Mouse (Mus musculus): ENCODE measurements around the gene Utp18.
"Not testable (repeated sequence)": the region's sequence is repeated elsewhere in the genome, so short reads cannot be mapped to it uniquely, and the experiment has no call there.

The Utp18 gene

GRCm38 (mm10) chr11:93885572-93886410 is at the start of gene Utp18, which contains the start of gene Mbtd1:
Gene Utp18 (minus strand): TSS chr11:93885766.
Gene Mbtd1 (plus strand): TSS chr11:93885852.
- peak; percentile 99 for DNase-seq

GRCm38 (mm10) chr11:93929106-93929505 is 43.5 kb upstream of the Utp18 start:
- DNase-seq = no peak

- DNase-seq = not testable (repeated sequence)
Measured at GRCm38 (mm10) chr11:93915019-93915418, 29.5 kb upstream of the Utp18 start.

DNA sequence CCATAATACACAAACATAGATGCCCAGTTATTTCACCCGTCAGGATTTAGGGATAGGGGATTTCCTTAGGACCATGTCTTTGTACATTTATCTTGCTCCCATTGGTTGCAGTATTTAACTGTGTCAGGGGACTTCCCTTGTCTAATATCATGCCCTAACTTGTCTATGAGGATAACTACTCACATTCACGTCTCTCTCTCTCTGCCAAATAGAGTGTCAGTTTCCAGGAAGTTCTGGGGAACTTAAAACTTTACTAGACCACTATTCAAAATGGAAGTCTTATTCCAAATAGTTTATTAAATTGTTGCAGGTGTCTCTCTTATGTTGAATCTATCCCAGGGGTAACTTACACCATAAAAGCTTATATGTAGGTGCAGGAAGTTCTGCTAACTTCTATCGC is 26.0 kb upstream of the Utp18 start:
- no peak for DNase-seq

GRCm38 (mm10) chr11:93908829-93909228 is 23.3 kb upstream of the Utp18 start:
- DNase-seq = no peak

DNA sequence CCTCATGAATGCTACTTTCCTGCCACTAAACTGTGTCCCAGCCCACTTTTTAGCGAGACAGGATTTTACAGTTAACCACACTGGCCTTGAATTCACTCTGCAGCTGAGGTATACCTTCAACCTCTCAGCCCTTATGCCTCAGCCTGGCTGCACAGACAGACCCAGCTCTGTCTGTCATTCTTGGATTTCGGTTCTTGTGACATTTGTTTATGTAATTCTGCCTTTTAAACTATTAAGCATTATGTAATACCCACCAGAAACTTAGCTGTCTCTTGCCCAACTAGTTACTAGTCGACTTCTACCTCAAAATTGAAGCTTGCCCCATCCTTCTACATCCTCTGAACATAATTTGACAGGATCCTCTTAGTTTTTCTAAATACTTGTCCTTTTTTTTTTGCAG is 22.3 kb upstream of the Utp18 start:
- no peak for DNase-seq

- no peak for DNase-seq
Measured at GRCm38 (mm10) chr11:93906834-93907233, 21.3 kb upstream of the Utp18 start.

GRCm38 (mm10) chr11:93897732-93898131 is 12.2 kb upstream of the Utp18 start:
- DNase-seq = no peak

DNA sequence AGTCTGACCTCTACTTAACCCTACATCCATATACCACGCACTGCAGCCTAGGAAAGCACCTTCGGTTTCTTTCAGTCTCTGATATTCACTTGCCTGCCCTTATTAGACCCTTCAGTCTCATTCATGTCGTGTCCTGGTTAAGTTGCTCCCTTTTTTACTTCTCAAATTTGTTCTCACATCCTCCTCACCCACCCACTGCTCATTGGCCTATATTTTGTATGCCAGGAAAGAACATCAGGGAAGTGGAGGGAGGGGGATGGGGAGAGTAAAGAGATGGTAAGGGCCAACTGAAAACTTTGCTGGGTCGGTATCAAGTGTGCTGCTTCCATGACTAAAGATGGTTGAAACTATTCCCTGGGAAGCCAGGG is 1.5 kb upstream of the Utp18 start:
- DNase-seq = no peak

- peak; percentile 32 for DNase-seq
Measured at GRCm38 (mm10) chr11:93886411-93887079, 979 bp upstream of the Utp18 start.

GRCm38 (mm10) chr11:93884901-93885571 is 530 bp downstream of the Utp18 start:
- peak; percentile 48 for DNase-seq

- DNase-seq = no peak
Measured at GRCm38 (mm10) chr11:93884068-93884467, 1.5 kb downstream of the Utp18 start.

GRCm38 (mm10) chr11:93862638-93863037 is 22.9 kb downstream of the Utp18 start:
- no peak for DNase-seq

DNA sequence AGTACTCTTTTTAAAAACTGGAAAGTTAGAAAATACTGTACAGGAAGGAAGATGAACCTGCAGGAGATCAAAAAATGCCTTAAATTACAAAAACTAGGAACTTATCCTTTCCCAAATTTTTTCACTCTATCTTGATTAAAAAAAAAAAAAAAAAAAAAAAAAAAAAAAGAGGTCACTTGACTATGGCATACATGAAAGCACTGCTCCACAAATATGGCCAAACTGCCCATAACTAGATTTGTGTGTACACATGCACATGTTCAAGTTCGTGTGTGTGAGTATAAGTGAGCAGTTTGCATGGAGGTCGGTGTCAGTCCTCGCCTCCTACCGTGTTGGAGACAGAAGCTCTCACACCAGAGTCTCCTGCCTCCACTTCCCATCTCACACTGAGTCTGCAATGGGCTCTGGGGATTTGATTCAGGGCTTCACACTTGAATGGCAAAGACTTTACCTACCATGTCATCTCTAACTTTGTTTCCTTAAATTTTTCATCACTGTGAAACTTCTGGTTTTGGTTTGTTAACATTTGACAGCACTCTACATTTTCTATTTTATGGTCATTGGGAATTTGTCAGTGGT is 23.4 kb downstream of the Utp18 start:
- no peak for DNase-seq

DNA sequence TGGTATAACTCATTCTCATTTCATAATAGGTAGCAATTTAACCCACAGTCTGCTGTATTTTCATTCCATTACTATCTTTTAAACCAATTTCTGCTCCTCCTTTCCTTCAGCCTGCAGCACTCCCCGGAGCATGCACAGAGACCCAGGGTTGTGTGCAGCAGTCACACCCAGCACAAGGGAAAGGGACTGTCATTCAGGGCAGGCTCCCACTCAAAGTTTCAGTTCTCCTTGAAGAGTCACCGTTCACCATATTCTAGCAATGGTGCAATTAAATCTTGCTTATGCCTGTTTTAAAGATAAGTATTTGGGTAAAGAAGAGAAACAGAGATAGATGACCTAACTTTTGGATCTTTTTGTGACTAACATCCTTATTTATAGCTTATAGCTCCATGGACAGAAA is 24.4 kb downstream of the Utp18 start:
- no peak for DNase-seq

DNA sequence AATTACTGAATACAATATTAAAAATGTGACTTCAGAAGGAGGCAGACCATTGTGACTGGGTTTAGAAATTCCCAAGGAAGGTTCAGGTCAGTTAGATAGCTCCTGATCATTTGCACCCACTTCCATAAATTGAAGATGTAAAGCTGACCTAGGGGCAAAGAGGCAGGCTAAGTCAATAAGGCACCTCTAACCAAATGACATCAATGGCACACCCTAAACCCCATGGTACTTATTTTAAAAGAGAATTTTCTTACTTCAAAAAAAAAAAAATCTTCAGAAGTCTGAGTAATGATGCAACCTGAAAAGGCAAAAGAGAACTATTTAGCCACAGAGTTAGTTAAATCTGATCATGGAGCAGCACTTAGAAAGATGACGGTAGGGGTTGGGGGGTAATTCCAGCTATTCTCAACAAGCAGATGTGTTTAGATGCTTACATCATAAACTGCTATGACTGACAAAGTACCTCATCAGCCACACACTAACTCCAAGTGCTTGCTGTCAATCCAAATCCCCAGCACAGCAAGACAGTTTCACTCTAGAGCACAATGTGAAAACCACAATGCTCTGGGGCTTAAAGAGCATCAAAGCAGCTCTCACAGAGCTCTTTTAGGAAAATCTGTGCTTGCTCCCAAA is 24.9 kb downstream of the Utp18 start:
- no peak for DNase-seq

- peak; percentile 92 for DNase-seq
Measured at GRCm38 (mm10) chr11:93856284-93856955, 29.1 kb downstream of the Utp18 start.

- no peak for DNase-seq
Measured at GRCm38 (mm10) chr11:93852546-93852945, 33.0 kb downstream of the Utp18 start.

- no peak for DNase-seq
Measured at GRCm38 (mm10) chr11:93847342-93847741, 38.2 kb downstream of the Utp18 start.

- no peak for DNase-seq
Measured at GRCm38 (mm10) chr11:93835800-93836199, 49.8 kb downstream of the Utp18 start.

DNA sequence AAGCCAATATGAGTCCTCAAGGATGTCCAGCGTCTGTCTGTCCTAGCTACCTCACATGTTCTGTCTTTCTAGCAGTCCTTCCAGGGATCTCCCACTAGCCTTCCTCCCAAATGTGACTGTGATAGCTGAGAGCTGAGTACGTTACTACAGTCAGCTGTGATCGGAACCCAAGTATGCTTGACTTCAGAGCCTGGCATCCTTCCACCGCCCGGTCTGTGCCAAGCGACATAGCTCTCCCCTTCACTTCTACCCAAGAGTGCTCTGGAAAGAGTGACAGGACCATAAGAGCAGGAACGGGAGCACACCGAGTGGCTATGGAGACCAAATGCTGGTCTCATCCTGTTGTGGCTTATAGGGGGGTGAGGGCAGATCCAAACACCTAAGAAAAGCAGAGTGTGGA is 55.6 kb downstream of the Utp18 start:
- peak; percentile 31 for DNase-seq

DNA sequence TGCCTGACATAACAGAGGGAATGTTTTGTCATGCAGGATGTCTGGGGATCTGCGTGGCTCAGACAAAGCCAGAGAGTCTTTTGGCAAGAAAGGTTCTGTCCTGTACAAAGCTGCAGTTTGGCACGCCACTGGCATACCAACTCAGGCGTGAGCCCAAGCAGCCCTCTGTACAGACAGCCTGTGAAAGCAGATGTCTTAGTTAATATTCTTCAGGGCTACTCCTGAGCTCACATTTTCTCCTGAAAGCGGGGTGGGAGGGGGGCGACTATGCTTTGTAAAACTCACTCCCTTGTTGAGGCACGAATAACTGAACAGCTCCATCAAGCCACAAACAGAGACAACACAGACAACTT is 56.3 kb downstream of the Utp18 start:
- peak; percentile 31 for DNase-seq

Data from right cerebral cortex, postnatal 14 days (tissue).